Mouse (Mus musculus): ENCODE measurements around the gene Grid1. TPM values are rescaled to one million over a fixed set of nuclear protein-coding genes. Genes with fewer than 3 reads are reported as not detected.

The Grid1 gene
- total and polyA plus RNA-seq, 2 experiments: 0.46 to 0.55 TPM

- no peaks in the 10 kb centered on the region for H3K27me3 ChIP-seq (ENCODE audit: control insufficient read depth, insufficient read depth, low read length)
- H3K4me3 ChIP-seq (ENCODE audit: insufficient read depth, low read depth, low read length): no peak overlapping the region
- H3K27ac ChIP-seq (replicated peaks; ENCODE audit: insufficient read depth, low read depth, low read length): no peak overlapping the region
- 77% methylated on average over 3 of the region's 3 CpGs for WGBS
- no peaks in the 10 kb centered on the region for H3K79me2 ChIP-seq (ENCODE audit: control insufficient read depth, insufficient read depth, low read length)
- no peak overlapping the region for H3K9ac ChIP-seq (ENCODE audit: low read depth, low read length)
- TF ChIP-seq POLR2A (IDR thresholded peaks at IDR 0.05; ENCODE audit: extremely low read depth, insufficient read depth, low read length) (no peak), CTCF (IDR thresholded peaks at IDR 0.05; ENCODE audit: low read depth, low read length) (no peak)
- no peaks in the 10 kb centered on the region for H3K36me3 ChIP-seq (ENCODE audit: control insufficient read depth, insufficient read depth, low read length)
- H3K4me1 ChIP-seq (ENCODE audit: control insufficient read depth, insufficient read depth, low read length): no peaks in the 10 kb centered on the region
- DNase-seq (ENCODE audit: extremely low read depth, low read depth, low spot score): no peak
These were observed 516.7 kb downstream of the Grid1 start for GRCm38 (mm10) chr14:35336561-35336960.

GRCm38 (mm10) chr14:35356011-35356410, 536.1 kb downstream of the Grid1 start:
- H3K4me3 ChIP-seq (ENCODE audit: insufficient read depth, low read depth, low read length): no peak overlapping the region
- no peaks in the 10 kb centered on the region for H3K27me3 ChIP-seq (ENCODE audit: control insufficient read depth, insufficient read depth, low read length)
- no peak overlapping the region for H3K27ac ChIP-seq (replicated peaks; ENCODE audit: insufficient read depth, low read depth, low read length)
- no peaks in the 10 kb centered on the region for H3K4me1 ChIP-seq (ENCODE audit: control insufficient read depth, insufficient read depth, low read length)
- 76% methylated on average over 3 of the region's 3 CpGs for WGBS
- TF ChIP-seq CTCF (IDR thresholded peaks at IDR 0.05; ENCODE audit: low read depth, low read length) (no peak), POLR2A (IDR thresholded peaks at IDR 0.05; ENCODE audit: extremely low read depth, insufficient read depth, low read length) (no peak)
- no peak overlapping the region for H3K9ac ChIP-seq (ENCODE audit: low read depth, low read length)
- no peaks in the 10 kb centered on the region for H3K79me2 ChIP-seq (ENCODE audit: control insufficient read depth, insufficient read depth, low read length)
- no peak for DNase-seq (ENCODE audit: extremely low read depth, low read depth, low spot score)
- no peaks in the 10 kb centered on the region for H3K36me3 ChIP-seq (ENCODE audit: control insufficient read depth, insufficient read depth, low read length)

GRCm38 (mm10) chr14:35356480-35357085, 536.7 kb downstream of the Grid1 start:
- Histone ChIP-seq H3K9ac (ENCODE audit: low read depth, low read length) (no peak overlapping the region), H3K4me3 (ENCODE audit: insufficient read depth, low read depth, low read length) (no peak overlapping the region), H3K79me2 (ENCODE audit: control insufficient read depth, insufficient read depth, low read length) (no peaks in the 10 kb centered on the region), H3K27ac (replicated peaks; ENCODE audit: insufficient read depth, low read depth, low read length) (no peak overlapping the region), H3K36me3 (ENCODE audit: control insufficient read depth, insufficient read depth, low read length) (no peaks in the 10 kb centered on the region), H3K4me1 (ENCODE audit: control insufficient read depth, insufficient read depth, low read length) (no peaks in the 10 kb centered on the region), H3K27me3 (ENCODE audit: control insufficient read depth, insufficient read depth, low read length) (no peaks in the 10 kb centered on the region)
- WGBS: 85% methylated on average over 6 of the region's 6 CpGs
- no peak for DNase-seq (ENCODE audit: extremely low read depth, low read depth, low spot score)
- TF ChIP-seq CTCF (IDR thresholded peaks at IDR 0.05; ENCODE audit: low read depth, low read length): no peak
- TF ChIP-seq POLR2A (IDR thresholded peaks at IDR 0.05; ENCODE audit: extremely low read depth, insufficient read depth, low read length): no peak

- TF ChIP-seq POLR2A (IDR thresholded peaks at IDR 0.05; ENCODE audit: extremely low read depth, insufficient read depth, low read length) (no peak), CTCF (IDR thresholded peaks at IDR 0.05; ENCODE audit: low read depth, low read length) (no peak)
- 36% methylated on average over 7 of the region's 7 CpGs for WGBS
- H3K9ac ChIP-seq (ENCODE audit: low read depth, low read length): no peak overlapping the region
- peak; percentile 9 for DNase-seq (ENCODE audit: extremely low read depth, low read depth, low spot score)
- H3K4me3 ChIP-seq (ENCODE audit: insufficient read depth, low read depth, low read length): no peak overlapping the region
- H3K79me2 ChIP-seq (ENCODE audit: control insufficient read depth, insufficient read depth, low read length): no peaks in the 10 kb centered on the region
- no peak overlapping the region for H3K27ac ChIP-seq (replicated peaks; ENCODE audit: insufficient read depth, low read depth, low read length)
- H3K4me1 ChIP-seq (ENCODE audit: control insufficient read depth, insufficient read depth, low read length): no peaks in the 10 kb centered on the region
- no peaks in the 10 kb centered on the region for H3K36me3 ChIP-seq (ENCODE audit: control insufficient read depth, insufficient read depth, low read length)
- H3K27me3 ChIP-seq (ENCODE audit: control insufficient read depth, insufficient read depth, low read length): no peaks in the 10 kb centered on the region
These were observed 538.4 kb downstream of the Grid1 start for GRCm38 (mm10) chr14:35358136-35358821.

GRCm38 (mm10) chr14:35365177-35365944, 545.5 kb downstream of the Grid1 start:
- Histone ChIP-seq H3K27ac (replicated peaks; ENCODE audit: insufficient read depth, low read depth, low read length) (no peak overlapping the region), H3K27me3 (ENCODE audit: control insufficient read depth, insufficient read depth, low read length) (no peaks in the 10 kb centered on the region), H3K4me1 (ENCODE audit: control insufficient read depth, insufficient read depth, low read length) (no peaks in the 10 kb centered on the region), H3K36me3 (ENCODE audit: control insufficient read depth, insufficient read depth, low read length) (no peaks in the 10 kb centered on the region), H3K4me3 (ENCODE audit: insufficient read depth, low read depth, low read length) (no peak overlapping the region), H3K79me2 (ENCODE audit: control insufficient read depth, insufficient read depth, low read length) (no peaks in the 10 kb centered on the region), H3K9ac (ENCODE audit: low read depth, low read length) (no peak overlapping the region)
- 82% methylated on average over 8 of the region's 8 CpGs for WGBS
- TF ChIP-seq CTCF (IDR thresholded peaks at IDR 0.05; ENCODE audit: low read depth, low read length) (no peak), POLR2A (IDR thresholded peaks at IDR 0.05; ENCODE audit: extremely low read depth, insufficient read depth, low read length) (no peak)
- no peak for DNase-seq (ENCODE audit: extremely low read depth, low read depth, low spot score)
